Mouse (Mus musculus) CH12.LX (cell line): ENCODE data around the gene 1700018B08Rik. TPM values are rescaled to one million over a fixed set of nuclear protein-coding genes. Genes with fewer than 3 reads are reported as not detected.

Experiments
- DNase-seq: peaks from one replicate; pipeline ENCODE4 v3.0.0-alpha.2; 2013; ENCODE audit errors: extremely low read depth
- H3K27ac ChIP-seq: 2 replicates; pipeline ENCODE4 v1.5.1; 2012; ENCODE audit warnings: low read depth, mild to moderate bottlenecking, control low read depth, moderate library complexity; ENCODE audit not compliant: insufficient read depth
- H3K27me3 ChIP-seq: replicated peaks from 2 replicates; pipeline ENCODE3; 2012; ENCODE audit warnings: inconsistent platforms
- H3K36me3 ChIP-seq, 2 experiments: replicated peaks in 1 of 2; 2 replicates each; pipeline versions ENCODE3 to v1.6.1; 2012; ENCODE audit warnings: inconsistent platforms in 1 of 2, low read length in 1 of 2, mild to moderate bottlenecking in 1 of 2, mixed read lengths in 1 of 2, moderate library complexity in 1 of 2; ENCODE audit not compliant: control insufficient read depth in 1 of 2, insufficient read depth in 1 of 2
- H3K4me1 ChIP-seq, 2 experiments: 2 replicates each; pipeline ENCODE4 v1.6.1; 2012; ENCODE audit warnings: inconsistent platforms in 1 of 2, moderate library complexity in 1 of 2; ENCODE audit not compliant: insufficient read depth in 2 of 2, control insufficient read depth in 1 of 2
- H3K4me2 ChIP-seq: 2 replicates; pipeline ENCODE4 v1.6.1; 2012; ENCODE audit warnings: low read depth, mild to moderate bottlenecking, control low read depth; ENCODE audit not compliant: poor library complexity, insufficient read depth, severe bottlenecking
- H3K4me3 ChIP-seq, 3 experiments: fragments of 150-350 bp in 1 of 3; sonication (generic) in 1 of 3; replicated peaks in 1 of 3; 2 replicates each; pipeline versions ENCODE3 to v1.5.1; 2011 to 2012; ENCODE audit warnings: low read depth in 2 of 3, low read length in 2 of 3, mild to moderate bottlenecking in 2 of 3, moderate library complexity in 2 of 3, control low read depth in 1 of 3, improper control_type of control experiment in 1 of 3, inconsistent platforms in 1 of 3, mixed read lengths in 1 of 3; ENCODE audit not compliant: poor library complexity in 1 of 3
- H3K79me2 ChIP-seq: replicated peaks from 2 replicates; pipeline ENCODE4 v1.6.1; 2012; ENCODE audit warnings: mild to moderate bottlenecking, moderate library complexity; ENCODE audit not compliant: control insufficient read depth, poor library complexity, insufficient read depth, severe bottlenecking; ENCODE audit errors: extremely low read depth
- H3K9ac ChIP-seq: 2 replicates; pipeline ENCODE4 v1.6.1; 2012; ENCODE audit warnings: low read depth, mild to moderate bottlenecking, control low read depth, moderate library complexity; ENCODE audit not compliant: insufficient read depth
- H3K9me3 ChIP-seq: replicated peaks from 2 replicates; pipeline ENCODE3; 2012; ENCODE audit warnings: low read length, inconsistent platforms, mixed read lengths
- CHD1 ChIP-seq: IDR thresholded peaks from 2 replicates; pipeline ENCODE4 v1.6.1; 2012; ENCODE audit warnings: low read depth, low read length, improper control_type of control experiment, inconsistent platforms
- CTCF ChIP-seq, 2 experiments: IDR thresholded peaks in 1 of 2; conservative IDR thresholded peaks in 1 of 2; 2 replicates each; pipeline ENCODE4 v1.5.1; 2011 to 2012; ENCODE audit warnings: low read depth in 2 of 2, low read length in 2 of 2, improper control_type of control experiment in 1 of 2, inconsistent platforms in 1 of 2, mild to moderate bottlenecking in 1 of 2, moderate library complexity in 1 of 2
- E2F4 ChIP-seq: IDR thresholded peaks from 2 replicates; pipeline ENCODE4 v1.6.1; 2011; ENCODE audit warnings: low read depth, low read length, improper control_type of control experiment; ENCODE audit not compliant: insufficient replicate concordance
- EP300 ChIP-seq: IDR thresholded peaks from 2 replicates; pipeline ENCODE4 v1.6.1; 2011; ENCODE audit warnings: low read length, improper control_type of control experiment
- ETS1 ChIP-seq: conservative IDR thresholded peaks from 2 replicates; pipeline ENCODE4 v1.6.1; 2012; ENCODE audit warnings: low read depth, mild to moderate bottlenecking, inconsistent platforms, low read length, improper control_type of control experiment, moderate library complexity
- HCFC1 ChIP-seq: IDR thresholded peaks from 2 replicates; pipeline ENCODE4 v1.6.1; 2012; ENCODE audit warnings: low read depth, mild to moderate bottlenecking, inconsistent platforms, low read length, improper control_type of control experiment
- IRF4 ChIP-seq: IDR thresholded peaks from 2 replicates; pipeline ENCODE4 v1.6.1; 2014; ENCODE audit warnings: low read depth, mild to moderate bottlenecking, inconsistent platforms, low read length, improper control_type of control experiment
- JUN ChIP-seq: IDR thresholded peaks from 2 replicates; pipeline ENCODE4 v1.6.1; 2011; ENCODE audit warnings: low read depth, mild to moderate bottlenecking, low read length, improper control_type of control experiment, moderate library complexity; ENCODE audit not compliant: insufficient read depth
- JUND ChIP-seq: conservative IDR thresholded peaks from 2 replicates; pipeline ENCODE4 v1.6.1; 2011; ENCODE audit warnings: low read depth, low read length, improper control_type of control experiment
- KAT2A ChIP-seq: IDR thresholded peaks from 2 replicates; pipeline ENCODE4 v1.6.1; 2012; ENCODE audit warnings: low read length, improper control_type of control experiment, inconsistent platforms; ENCODE audit not compliant: insufficient replicate concordance
- MAFK ChIP-seq: IDR thresholded peaks from 2 replicates; pipeline ENCODE4 v1.6.1; 2011; ENCODE audit warnings: low read length, improper control_type of control experiment; ENCODE audit not compliant: insufficient replicate concordance
- MAX ChIP-seq: IDR thresholded peaks from 2 replicates; pipeline ENCODE4 v1.6.1; 2011; ENCODE audit warnings: low read length, improper control_type of control experiment
- MEF2A ChIP-seq: IDR thresholded peaks from 2 replicates; pipeline ENCODE4 v1.6.1; 2014; ENCODE audit warnings: low read depth, mild to moderate bottlenecking, inconsistent platforms, low read length, improper control_type of control experiment, borderline replicate concordance
- MXI1 ChIP-seq: IDR thresholded peaks from 2 replicates; pipeline ENCODE4 v1.6.1; 2011; ENCODE audit warnings: mild to moderate bottlenecking, low read depth, low read length, improper control_type of control experiment
- NELFE ChIP-seq: IDR thresholded peaks from 2 replicates; pipeline ENCODE4 v1.6.1; 2011; ENCODE audit warnings: low read depth, low read length, improper control_type of control experiment
- NRF1 ChIP-seq: IDR thresholded peaks from 2 replicates; pipeline ENCODE4 v1.6.1; 2014; ENCODE audit warnings: low read depth, mild to moderate bottlenecking, inconsistent platforms, low read length, improper control_type of control experiment, moderate library complexity
- POLR2A ChIP-seq: IDR thresholded peaks from 2 replicates; pipeline ENCODE4 v1.6.1; 2011; ENCODE audit warnings: low read depth, mild to moderate bottlenecking, improper control_type of control experiment, low read length
- POLR2AphosphoS2 ChIP-seq: IDR thresholded peaks from 2 replicates; pipeline ENCODE4 v1.6.1; 2011; ENCODE audit warnings: low read depth, low read length, improper control_type of control experiment
- RAD21 ChIP-seq: IDR thresholded peaks from 2 replicates; pipeline ENCODE4 v1.6.1; 2011; ENCODE audit warnings: low read depth, mild to moderate bottlenecking, low read length, improper control_type of control experiment, moderate library complexity
- RCOR1 ChIP-seq: conservative IDR thresholded peaks from 2 replicates; pipeline ENCODE4 v1.6.1; 2012; ENCODE audit warnings: low read depth, mild to moderate bottlenecking, inconsistent platforms, low read length, improper control_type of control experiment
- SMC3 ChIP-seq: IDR thresholded peaks from 2 replicates; pipeline ENCODE4 v1.6.1; 2011; ENCODE audit warnings: low read depth, low read length, improper control_type of control experiment
- TBP ChIP-seq: conservative IDR thresholded peaks from 2 replicates; pipeline ENCODE4 v1.6.1; 2011; ENCODE audit warnings: low read depth, low read length, improper control_type of control experiment
- TCF12 ChIP-seq: IDR thresholded peaks from 2 replicates; pipeline ENCODE4 v1.6.1; 2014; ENCODE audit warnings: low read depth, mild to moderate bottlenecking, inconsistent platforms, low read length, improper control_type of control experiment
- USF1 ChIP-seq: IDR thresholded peaks from 2 replicates; pipeline ENCODE4 v1.6.1; 2014; ENCODE audit warnings: low read depth, mild to moderate bottlenecking, inconsistent platforms, low read length, improper control_type of control experiment
- USF2 ChIP-seq: conservative IDR thresholded peaks from 2 replicates; pipeline ENCODE4 v1.6.1; 2011; ENCODE audit warnings: low read depth, low read length, improper control_type of control experiment
- ZKSCAN1 ChIP-seq: IDR thresholded peaks from 2 replicates; pipeline ENCODE4 v1.6.1; 2012; ENCODE audit warnings: low read depth, inconsistent platforms, low read length, improper control_type of control experiment, borderline replicate concordance
- ZMIZ1 ChIP-seq: IDR thresholded peaks from 2 replicates; pipeline ENCODE4 v1.6.1; 2012; ENCODE audit warnings: low read depth, mild to moderate bottlenecking, inconsistent platforms, low read length, improper control_type of control experiment
- ZNF384 ChIP-seq: IDR thresholded peaks from 2 replicates; pipeline ENCODE4 v1.6.1; 2012; ENCODE audit warnings: low read depth, low read length, improper control_type of control experiment, inconsistent platforms
- dilution Hi-C: fragments of 300-500 bp; cut with MboI; formaldehyde crosslinking; loops from 2 replicates; pipeline ENCODE4 v1.14.3; 2020; ENCODE audit warnings: low sequenced_read_pairs; ENCODE audit not compliant: extremely low pct_unique_long_range_greater_than_20kb, extremely low pct_ligation_motif_present
- in situ Hi-C: fragments of 300-500 bp; cut with MboI; formaldehyde crosslinking; loops from 3 replicates; pipeline ENCODE4 v1.14.3; 2019; ENCODE audit warnings: low sequenced_read_pairs, low pct_ligation_motif_present, low pct_unique_long_range_greater_than_20kb, mixed read lengths
- polyA plus RNA-seq: library from polyadenylated mRNA; unstranded; fragments of >175 nt; gene quantifications from 2 replicates; pipeline ENCODE4 v1.2.1, GENCODE M21; 2012; ENCODE audit warnings: low read depth; ENCODE audit not compliant: insufficient read length
- total RNA-seq, 2 experiments: library from RNA; depleted of rRNA; stranded (reverse); fragments of 300-350 nt in 1 of 2; fragments of >200 nt in 1 of 2; gene quantifications; 2 replicates each; pipeline ENCODE4 v1.2.3; 2012 to 2014

Gene 1700018B08Rik
- total and polyA plus RNA-seq, 3 experiments: not detected

DNA sequence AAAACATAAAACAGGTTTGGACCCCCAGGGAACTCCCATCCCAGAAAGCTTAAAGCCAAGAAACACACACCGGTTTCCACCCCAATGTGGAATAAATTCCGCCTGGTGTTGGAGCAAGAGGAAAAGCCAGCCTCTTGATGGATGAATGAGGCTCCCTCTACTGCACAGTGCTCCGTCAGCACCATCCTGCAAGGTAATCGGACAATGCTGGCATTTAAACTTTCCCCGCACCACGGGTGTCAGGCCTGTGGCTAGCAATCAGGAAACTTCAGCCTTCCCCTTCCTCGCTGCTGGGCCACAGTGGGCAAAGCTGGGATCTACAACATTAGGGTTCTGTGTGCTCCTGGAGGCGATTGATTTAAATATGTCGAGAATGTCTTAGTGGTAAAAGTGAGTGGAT lies 52.5 kb downstream of the 1700018B08Rik start:
- dilution Hi-C loops: no loop called here
- H3K4me2 ChIP-seq: no peak overlapping the region
- H3K4me3 ChIP-seq: no peak overlapping the region
- H3K4me1 ChIP-seq: no peaks in the 10 kb centered on the region; a peak in 1 of 4 replicates
- H3K27ac ChIP-seq: no peak overlapping the region
- peaks cover 2% of the 10 kb centered on the region for H3K9me3 ChIP-seq
- in situ Hi-C loops: no loop called here
- H3K27me3 ChIP-seq: peaks cover 61% of the 10 kb centered on the region
- no peaks in the 10 kb centered on the region for H3K79me2 ChIP-seq
- DNase-seq: no peak
- H3K9ac ChIP-seq: no peak overlapping the region
- no peaks in the 10 kb centered on the region for H3K36me3 ChIP-seq
- TF ChIP-seq CHD1 (no peak), RCOR1 (no peak), HCFC1 (no peak), IRF4 (no peak), CTCF (conservative IDR thresholded peaks at IDR 0.05 in 1 of 2, IDR thresholded peaks at IDR 0.05 in 1 of 2; ENCODE audit: low read depth in 2 of 2, low read length in 2 of 2) (no peak), E2F4 (no peak), MEF2A (no peak), MXI1 (no peak), USF2 (no peak), MAFK (no peak), POLR2AphosphoS2 (no peak), KAT2A (no peak), SMC3 (no peak), NRF1 (no peak), USF1 (no peak), JUN (no peak), TBP (no peak)

DNA sequence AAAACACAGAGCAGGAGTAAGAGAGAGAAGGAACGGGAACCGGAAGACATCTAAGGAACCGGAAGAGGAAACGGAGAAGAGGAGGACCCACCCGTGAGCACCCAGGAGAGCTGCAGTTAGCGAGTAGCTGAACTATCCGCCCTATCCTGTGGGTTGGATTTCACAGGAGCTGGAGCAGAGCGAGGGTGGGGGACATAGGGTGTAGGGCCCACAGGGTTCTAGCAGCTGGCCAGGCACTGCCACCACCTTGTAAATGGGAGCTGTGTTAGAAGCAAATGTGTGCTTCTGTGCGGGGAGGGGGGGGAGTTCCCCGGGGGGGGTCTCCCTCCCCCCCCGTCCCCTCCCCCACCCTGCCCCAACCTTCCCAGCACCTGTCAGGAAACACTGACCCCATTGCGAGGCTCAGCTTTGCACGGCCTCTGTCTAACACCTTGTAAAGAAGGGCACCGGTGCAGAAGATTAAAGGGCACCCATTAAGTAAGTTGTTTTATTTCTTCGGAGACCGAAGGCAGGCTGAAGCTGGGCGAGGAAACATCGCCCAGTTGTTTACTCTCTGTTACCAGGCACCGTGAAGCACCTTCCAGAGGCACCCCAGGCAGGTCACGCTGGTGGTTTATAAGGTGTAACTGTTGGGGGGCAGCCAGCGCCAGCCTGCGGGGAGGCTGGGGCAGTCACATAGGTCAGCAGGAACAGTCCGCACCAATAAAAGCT lies 59.9 kb downstream of the 1700018B08Rik start:
- no peaks in the 10 kb centered on the region for H3K4me1 ChIP-seq
- H3K36me3 ChIP-seq: no peaks in the 10 kb centered on the region
- in situ Hi-C loops: no loop called here
- no peak overlapping the region for H3K4me2 ChIP-seq
- no peak overlapping the region for H3K9ac ChIP-seq
- peaks cover 2% of the 10 kb centered on the region for H3K9me3 ChIP-seq
- peaks cover 65% of the 10 kb centered on the region for H3K27me3 ChIP-seq
- H3K79me2 ChIP-seq: no peaks in the 10 kb centered on the region
- H3K4me3 ChIP-seq: no peak overlapping the region
- no peak for TF ChIP-seq ZMIZ1
- TF ChIP-seq RCOR1: no peak
- TF ChIP-seq SMC3: no peak
- no peak for TF ChIP-seq ETS1
- no peak for TF ChIP-seq TCF12
- TF ChIP-seq MAX: no peak
- TF ChIP-seq JUND: no peak
- no peak for TF ChIP-seq USF2
- no peak for TF ChIP-seq HCFC1
- no peak for TF ChIP-seq POLR2A
- no peak for TF ChIP-seq RAD21
- TF ChIP-seq POLR2AphosphoS2: no peak
- no peak for TF ChIP-seq EP300
- no peak for TF ChIP-seq ZKSCAN1
- no peak for TF ChIP-seq E2F4
- no peak for TF ChIP-seq JUN
- no peak for TF ChIP-seq CHD1
- TF ChIP-seq NELFE: no peak
- no peak for TF ChIP-seq ZNF384
- DNase-seq: no peak
- dilution Hi-C loops: no loop called here
- H3K27ac ChIP-seq: no peak overlapping the region
